Mouse (Mus musculus): ENCODE data around the gene Atp2b1. TPM values are rescaled to one million over a fixed set of nuclear protein-coding genes. Genes with fewer than 3 reads are reported as not detected.

The Atp2b1 gene
- polyA plus RNA-seq, 1 experiment from 2014 or later, result 132 TPM

- WGBS, result 72% methylated on average over 13 of the region's 13 CpGs
- no peaks in the 10 kb centered on the region for H3K4me1 ChIP-seq (ENCODE audit: control insufficient read depth, insufficient read depth, low read length)
- H3K4me2 ChIP-seq (ENCODE audit: low read depth), result no peak overlapping the region
- H3K27me3 ChIP-seq (ENCODE audit: control insufficient read depth, insufficient read depth, low read length), result no peaks in the 10 kb centered on the region
- no peak overlapping the region for H3K27ac ChIP-seq (ENCODE audit: low read depth, low read length)
- DNase-seq (ENCODE audit: low spot score) (no peak), ATAC-seq (ENCODE audit: insufficient read depth, low FRiP score, low TSS enrichment) (peak; percentile 45; the same call in 1 of the 2 replicates)
- no peak overlapping the region for H3K4me3 ChIP-seq (ENCODE audit: low read depth, low read length)
- H3K9me3 ChIP-seq (ENCODE audit: control insufficient read depth, low read length), result no peaks in the 10 kb centered on the region
- H3K9ac ChIP-seq (ENCODE audit: low read length), result no peak overlapping the region
- no peaks in the 10 kb centered on the region for H3K36me3 ChIP-seq (ENCODE audit: control insufficient read depth, insufficient read depth, low read length)
Observed at GRCm38 (mm10) chr10:98966407-98967215, 52.4 kb downstream of the Atp2b1 start.

DNA sequence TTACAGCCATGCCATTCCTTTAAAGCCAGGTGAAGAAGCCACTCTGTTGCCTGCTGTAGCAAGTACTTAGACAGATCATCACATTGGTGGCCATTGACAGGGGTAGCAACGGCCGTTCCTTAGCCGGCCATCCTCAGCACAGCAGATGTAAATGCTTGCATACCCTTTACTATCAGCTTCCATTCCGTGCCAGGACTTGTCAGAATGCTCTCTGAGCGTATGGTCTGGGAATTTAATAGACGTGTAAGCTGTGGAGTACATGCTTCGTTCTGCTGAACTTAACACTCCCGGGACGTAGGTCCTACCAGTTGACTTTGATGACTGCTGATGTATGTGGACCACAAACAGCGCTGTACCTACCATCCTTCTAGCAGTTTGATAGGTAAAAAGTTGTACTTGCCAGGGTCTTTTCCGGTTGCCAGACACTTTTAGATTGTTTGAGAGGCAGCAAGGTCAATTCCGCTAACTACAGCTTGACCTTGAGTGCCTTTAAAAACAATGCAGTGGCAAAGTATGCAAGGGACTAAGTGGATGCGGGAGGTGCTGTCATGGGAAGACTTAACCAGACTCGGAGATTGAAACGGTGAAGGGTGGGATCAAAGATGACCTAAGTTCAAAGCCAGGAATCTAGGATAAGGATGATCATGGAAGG lies 53.2 kb downstream of the Atp2b1 start:
- Histone ChIP-seq H3K9me3 (ENCODE audit: control insufficient read depth, low read length) (no peaks in the 10 kb centered on the region), H3K27me3 (ENCODE audit: control insufficient read depth, insufficient read depth, low read length) (no peaks in the 10 kb centered on the region), H3K4me1 (ENCODE audit: control insufficient read depth, insufficient read depth, low read length) (no peaks in the 10 kb centered on the region), H3K27ac (ENCODE audit: low read depth, low read length) (no peak overlapping the region), H3K9ac (ENCODE audit: low read length) (no peak overlapping the region), H3K4me2 (ENCODE audit: low read depth) (no peak overlapping the region), H3K36me3 (ENCODE audit: control insufficient read depth, insufficient read depth, low read length) (no peaks in the 10 kb centered on the region), H3K4me3 (ENCODE audit: low read depth, low read length) (no peak overlapping the region)
- WGBS, result 87% methylated on average over 15 of the region's 15 CpGs
- ATAC-seq (ENCODE audit: insufficient read depth, low FRiP score, low TSS enrichment) (no peak), DNase-seq (ENCODE audit: low spot score) (no peak)

DNA sequence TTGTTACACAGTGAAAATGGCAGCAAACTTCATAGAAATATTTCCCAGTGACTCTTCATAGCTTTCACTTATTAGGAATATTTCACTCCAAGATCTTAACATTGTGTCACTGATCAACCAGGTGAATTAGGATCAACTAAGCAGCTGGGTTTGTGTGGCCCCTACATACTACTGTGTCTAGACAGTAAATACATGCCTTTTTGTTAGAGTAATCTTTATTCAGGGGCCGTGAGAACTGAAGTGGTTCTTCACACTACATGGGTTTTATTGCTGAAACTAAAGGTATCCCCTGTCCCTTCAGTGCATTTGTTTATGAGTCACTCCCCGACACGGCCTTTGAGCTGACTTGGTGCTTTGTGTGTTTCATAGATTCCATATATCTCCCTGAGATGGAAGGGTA lies 56.7 kb downstream of the Atp2b1 start:
- no peaks in the 10 kb centered on the region for H3K9me3 ChIP-seq (ENCODE audit: control insufficient read depth, low read length)
- no peak overlapping the region for H3K27ac ChIP-seq (ENCODE audit: low read depth, low read length)
- 88% methylated on average over 3 of the region's 3 CpGs for WGBS
- no peak for DNase-seq (ENCODE audit: low spot score)
- H3K4me1 ChIP-seq (ENCODE audit: control insufficient read depth, insufficient read depth, low read length), result peaks cover 4% of the 10 kb centered on the region; the same call in 1 of the 2 replicates
- H3K36me3 ChIP-seq (ENCODE audit: control insufficient read depth, insufficient read depth, low read length), result no peaks in the 10 kb centered on the region
- H3K27me3 ChIP-seq (ENCODE audit: control insufficient read depth, insufficient read depth, low read length), result no peaks in the 10 kb centered on the region
- ATAC-seq (ENCODE audit: insufficient read depth, low FRiP score, low TSS enrichment), result no peak
- H3K9ac ChIP-seq (ENCODE audit: low read length), result no peak overlapping the region
- H3K4me3 ChIP-seq (ENCODE audit: low read depth, low read length), result no peak overlapping the region
- no peak overlapping the region for H3K4me2 ChIP-seq (ENCODE audit: low read depth)

DNA sequence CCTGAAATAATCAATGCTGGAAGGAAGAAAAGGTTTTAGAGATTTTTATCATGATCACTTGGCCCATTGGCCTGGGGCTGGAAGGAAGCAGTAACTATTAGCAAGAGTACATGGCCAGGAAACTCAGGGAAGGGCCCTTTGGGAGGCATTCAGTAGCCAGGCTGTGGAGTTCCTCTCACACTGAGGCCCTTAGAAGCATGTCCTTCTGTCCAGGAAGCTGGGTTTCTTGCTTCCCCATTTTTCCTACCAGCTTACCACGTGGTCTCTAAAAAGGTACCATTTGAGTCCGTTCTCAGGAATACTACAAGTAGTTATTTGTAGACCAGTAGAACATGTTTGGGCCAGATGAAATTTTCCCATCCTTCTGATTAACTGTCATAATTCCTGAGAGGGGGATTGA lies 58.2 kb downstream of the Atp2b1 start:
- no peak overlapping the region for H3K27ac ChIP-seq (ENCODE audit: low read depth, low read length)
- no peak overlapping the region for H3K4me2 ChIP-seq (ENCODE audit: low read depth)
- H3K9ac ChIP-seq (ENCODE audit: low read length), result no peak overlapping the region
- no peaks in the 10 kb centered on the region for H3K9me3 ChIP-seq (ENCODE audit: control insufficient read depth, low read length)
- H3K4me1 ChIP-seq (ENCODE audit: control insufficient read depth, insufficient read depth, low read length), result peaks cover 11% of the 10 kb centered on the region; the same call in 1 of the 2 replicates
- H3K27me3 ChIP-seq (ENCODE audit: control insufficient read depth, insufficient read depth, low read length), result no peaks in the 10 kb centered on the region
- no peak overlapping the region for H3K4me3 ChIP-seq (ENCODE audit: low read depth, low read length)
- 88% methylated on average over 2 of the region's 2 CpGs for WGBS
- no peaks in the 10 kb centered on the region for H3K36me3 ChIP-seq (ENCODE audit: control insufficient read depth, insufficient read depth, low read length)
- no peak for ATAC-seq (ENCODE audit: insufficient read depth, low FRiP score, low TSS enrichment)
- no peak for DNase-seq (ENCODE audit: low spot score)

GRCm38 (mm10) chr10:98972912-98973605 lies 58.9 kb downstream of the Atp2b1 start:
- WGBS, result 92% methylated on average over 18 of the region's 18 CpGs
- no peak overlapping the region for H3K9ac ChIP-seq (ENCODE audit: low read length)
- no peak overlapping the region for H3K4me3 ChIP-seq (ENCODE audit: low read depth, low read length)
- no peaks in the 10 kb centered on the region for H3K9me3 ChIP-seq (ENCODE audit: control insufficient read depth, low read length)
- H3K27me3 ChIP-seq (ENCODE audit: control insufficient read depth, insufficient read depth, low read length), result no peaks in the 10 kb centered on the region
- H3K4me2 ChIP-seq (ENCODE audit: low read depth), result no peak overlapping the region
- peaks cover 11% of the 10 kb centered on the region; the same call in 1 of the 2 replicates for H3K4me1 ChIP-seq (ENCODE audit: control insufficient read depth, insufficient read depth, low read length)
- no peaks in the 10 kb centered on the region for H3K36me3 ChIP-seq (ENCODE audit: control insufficient read depth, insufficient read depth, low read length)
- ATAC-seq (ENCODE audit: insufficient read depth, low FRiP score, low TSS enrichment) (no peak), DNase-seq (ENCODE audit: low spot score) (no peak)
- H3K27ac ChIP-seq (ENCODE audit: low read depth, low read length), result no peak overlapping the region

GRCm38 (mm10) chr10:98974645-98975044 lies 60.4 kb downstream of the Atp2b1 start:
- H3K36me3 ChIP-seq (ENCODE audit: control insufficient read depth, insufficient read depth, low read length), result no peaks in the 10 kb centered on the region
- 94% methylated on average over 3 of the region's 3 CpGs for WGBS
- H3K4me2 ChIP-seq (ENCODE audit: low read depth), result no peak overlapping the region
- H3K9ac ChIP-seq (ENCODE audit: low read length), result no peak overlapping the region
- peaks cover 11% of the 10 kb centered on the region; the same call in 1 of the 2 replicates for H3K4me1 ChIP-seq (ENCODE audit: control insufficient read depth, insufficient read depth, low read length)
- DNase-seq (ENCODE audit: low spot score) (no peak), ATAC-seq (ENCODE audit: insufficient read depth, low FRiP score, low TSS enrichment) (no peak)
- no peaks in the 10 kb centered on the region for H3K9me3 ChIP-seq (ENCODE audit: control insufficient read depth, low read length)
- H3K27me3 ChIP-seq (ENCODE audit: control insufficient read depth, insufficient read depth, low read length), result no peaks in the 10 kb centered on the region
- H3K4me3 ChIP-seq (ENCODE audit: low read depth, low read length), result no peak overlapping the region
- H3K27ac ChIP-seq (ENCODE audit: low read depth, low read length), result no peak overlapping the region

GRCm38 (mm10) chr10:98975611-98976010 lies 61.4 kb downstream of the Atp2b1 start:
- H3K9ac ChIP-seq (ENCODE audit: low read length), result no peak overlapping the region
- H3K4me1 ChIP-seq (ENCODE audit: control insufficient read depth, insufficient read depth, low read length), result peaks cover 11% of the 10 kb centered on the region; the same call in 1 of the 2 replicates
- H3K27me3 ChIP-seq (ENCODE audit: control insufficient read depth, insufficient read depth, low read length), result no peaks in the 10 kb centered on the region
- H3K4me3 ChIP-seq (ENCODE audit: low read depth, low read length), result no peak overlapping the region
- 82% methylated on average over 6 of the region's 6 CpGs for WGBS
- H3K36me3 ChIP-seq (ENCODE audit: control insufficient read depth, insufficient read depth, low read length), result no peaks in the 10 kb centered on the region
- DNase-seq (ENCODE audit: low spot score), result no peak
- no peak overlapping the region for H3K4me2 ChIP-seq (ENCODE audit: low read depth)
- no peak overlapping the region for H3K27ac ChIP-seq (ENCODE audit: low read depth, low read length)
- ATAC-seq (ENCODE audit: insufficient read depth, low FRiP score, low TSS enrichment), result no peak
- no peaks in the 10 kb centered on the region for H3K9me3 ChIP-seq (ENCODE audit: control insufficient read depth, low read length)

- Histone ChIP-seq H3K4me1 (ENCODE audit: control insufficient read depth, insufficient read depth, low read length) (peaks cover 11% of the 10 kb centered on the region; the same call in 1 of the 2 replicates), H3K27ac (ENCODE audit: low read depth, low read length) (no peak overlapping the region), H3K4me2 (ENCODE audit: low read depth) (no peak overlapping the region), H3K9ac (ENCODE audit: low read length) (no peak overlapping the region), H3K4me3 (ENCODE audit: low read depth, low read length) (no peak overlapping the region), H3K9me3 (ENCODE audit: control insufficient read depth, low read length) (no peaks in the 10 kb centered on the region), H3K36me3 (ENCODE audit: control insufficient read depth, insufficient read depth, low read length) (no peaks in the 10 kb centered on the region), H3K27me3 (ENCODE audit: control insufficient read depth, insufficient read depth, low read length) (no peaks in the 10 kb centered on the region)
- ATAC-seq (ENCODE audit: insufficient read depth, low FRiP score, low TSS enrichment), result no peak
- no peak for DNase-seq (ENCODE audit: low spot score)
- WGBS, result 46% methylated on average over 6 of the region's 6 CpGs
Observed at GRCm38 (mm10) chr10:98976877-98977494, 62.8 kb downstream of the Atp2b1 start.

Data from neural tube, embryonic 11.5 days (tissue).